Mouse (Mus musculus) brain, embryonic 14.5 days (tissue): Measurements from ENCODE around the gene 2310011J03Rik.

Experiments
- CTCF ChIP-seq: fragments of 200-500 bp; IDR thresholded peaks from 2 replicates; pipeline ENCODE4 v1.5.1; 2012; ENCODE audit warnings: inconsistent platforms, mild to moderate bottlenecking, moderate library complexity, borderline replicate concordance; ENCODE audit not compliant: insufficient read depth, insufficient read length; ENCODE audit errors: extremely low read depth
- POLR2A ChIP-seq: fragments of 200-500 bp; IDR thresholded peaks from 2 replicates; pipeline ENCODE4 v1.6.1; 2012; ENCODE audit warnings: mild to moderate bottlenecking, inconsistent platforms, borderline replicate concordance; ENCODE audit not compliant: poor library complexity, insufficient read depth, insufficient read length, severe bottlenecking; ENCODE audit errors: extremely low read depth

- TF ChIP-seq POLR2A: no peak
- no peak for TF ChIP-seq CTCF
These were observed 10.6 kb upstream of the 2310011J03Rik start for GRCm38 (mm10) chr10:80330888-80331287.
